ENCODE assay signal across 7 mouse cellular contexts in the genomic region with DNA sequence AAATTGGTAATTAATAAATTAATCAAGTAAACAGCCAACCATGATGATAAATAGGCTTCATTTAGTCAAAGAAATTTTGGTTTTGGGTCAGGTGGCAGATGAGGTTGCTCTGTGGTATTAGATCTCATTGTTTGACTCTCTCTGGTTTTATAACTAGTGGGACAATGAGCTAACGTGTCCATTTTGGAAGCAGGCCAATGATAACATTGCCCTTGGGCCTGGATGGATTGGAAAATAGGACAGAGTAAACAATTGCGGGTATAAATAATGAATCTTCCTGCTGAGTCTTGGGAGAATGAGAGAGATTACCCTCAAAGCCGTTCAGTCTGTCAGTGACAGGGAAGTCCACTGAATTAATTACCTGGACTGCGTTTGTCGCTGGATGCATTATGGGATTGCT. TPM values are rescaled to one million over a fixed set of nuclear protein-coding genes. Genes with fewer than 3 reads are reported as not detected.
DNase-seq lines count a peak whose midpoint lies in the region; ATAC-seq and TF ChIP-seq lines count a peak whose summit lies in the region.

No protein-coding gene starts in this region.

- WGBS in lung, embryonic 14.5 days = 34% methylated on average over 5 of the region's 5 CpGs
- 47% methylated on average over 5 of the region's 5 CpGs for WGBS in forebrain, embryonic 16.5 days

- no peaks in the 10 kb centered on the region for H3K27me3 ChIP-seq in lung, embryonic 14.5 days (ENCODE audit: insufficient read depth, low read length)
- H3K27me3 ChIP-seq in forebrain, embryonic 16.5 days (replicated peaks; ENCODE audit: control insufficient read depth, insufficient read depth, low read length) = no peaks in the 10 kb centered on the region

- peaks cover 5% of the 10 kb centered on the region; the same call in 1 of the 2 replicates for H3K4me1 ChIP-seq in lung, embryonic 14.5 days (ENCODE audit: insufficient read depth)
- H3K4me1 ChIP-seq in forebrain, embryonic 16.5 days (replicated peaks; ENCODE audit: control insufficient read depth, insufficient read depth, low read length) = peaks cover 9% of the 10 kb centered on the region

- no peaks in the 10 kb centered on the region for H3K9me3 ChIP-seq in lung, embryonic 14.5 days (ENCODE audit: low read depth, low read length)
- H3K9me3 ChIP-seq in forebrain, embryonic 16.5 days (ENCODE audit: control insufficient read depth, low read length) = no peaks in the 10 kb centered on the region

- no peak overlapping the region for H3K4me3 ChIP-seq in layer of hippocampus, adult 2 months
- H3K4me3 ChIP-seq in lung, embryonic 14.5 days (ENCODE audit: low read depth, low read length) = no peak overlapping the region
- no peak overlapping the region for H3K4me3 ChIP-seq in forebrain, embryonic 16.5 days (replicated peaks; ENCODE audit: low read length)

- H3K36me3 ChIP-seq in lung, embryonic 14.5 days (ENCODE audit: insufficient read depth) = no peaks in the 10 kb centered on the region
- no peaks in the 10 kb centered on the region for H3K36me3 ChIP-seq in forebrain, embryonic 16.5 days (ENCODE audit: control insufficient read depth, insufficient read depth)

- no peak overlapping the region for H3K4me2 ChIP-seq in lung, embryonic 14.5 days
- H3K4me2 ChIP-seq in forebrain, embryonic 16.5 days (ENCODE audit: low read length) = no peak overlapping the region

- no peak for DNase-seq in layer of hippocampus, adult 2 months (ENCODE audit: low spot score in 2 of 2)
- no peak for DNase-seq in layer of hippocampus, adult 8-10 months (ENCODE audit: low spot score in 2 of 2)
- DNase-seq in adipocyte (ENCODE audit: low spot score) = peak; percentile 94
- DNase-seq in cerebellum, postnatal 14 days = peak; percentile 27 to 31
- DNase-seq in lung, embryonic 14.5 days = peak; percentile 76
- no peak for DNase-seq in testis, postnatal 10 days (ENCODE audit: low spot score)

- TF ChIP-seq CTCF in layer of hippocampus, adult 2 months (conservative IDR thresholded peaks at IDR 0.05) = no peak
- no peak for TF ChIP-seq CTCF in lung, embryonic 14.5 days (IDR thresholded peaks at IDR 0.05; ENCODE audit: low read depth)

- H3K9ac ChIP-seq in lung, embryonic 14.5 days = no peak overlapping the region
- no peak overlapping the region for H3K9ac ChIP-seq in forebrain, embryonic 16.5 days (replicated peaks; ENCODE audit: low read depth, low read length)

- no peak for ATAC-seq in lung, embryonic 14.5 days (ENCODE audit: insufficient read depth)
- ATAC-seq in forebrain, embryonic 16.5 days = no peak

- H3K27ac ChIP-seq in layer of hippocampus, adult 2 months = peak overlapping the region; percentile 1; the same call in 1 of the 2 replicates
- no peak overlapping the region for H3K27ac ChIP-seq in lung, embryonic 14.5 days (ENCODE audit: low read depth)
- H3K27ac ChIP-seq in forebrain, embryonic 16.5 days (ENCODE audit: low read length) = no peak overlapping the region

RNA-seq across cellular contexts. Expression of gene Fam222b, which starts 26.7 kb away (rescaled TPM):
- total RNA-seq in layer of hippocampus, adult 2 months (2021) = 10 to 100 TPM; 29.5 to 30.3 TPM
- total RNA-seq in layer of hippocampus, adult 8-10 months (2022) = 10 to 100 TPM; 27.4 to 30.0 (median 28.1) TPM
- polyA plus RNA-seq in lung, embryonic 14.5 days (2014; fragmentation: Nextera tagmentation; extraction: Ambion mirVana) = 17.8 and 17.9 TPM in 2 replicates
- polyA plus RNA-seq in forebrain, embryonic 16.5 days (2015; fragmentation: Nextera tagmentation; extraction: Ambion mirVana) = 18.8 and 21.1 TPM in 2 replicates

RNA-seq across cellular contexts. Expression of gene Eral1, which starts 41.0 kb away (rescaled TPM):
- total RNA-seq in layer of hippocampus, adult 2 months (2021) = 10 to 100 TPM; 19.5 to 20.1 TPM
- total RNA-seq in layer of hippocampus, adult 8-10 months (2022) = 10 to 100 TPM; 15.8 to 21.7 (median 21.2) TPM
- 37.5 and 38.5 TPM in 2 replicates for polyA plus RNA-seq in lung, embryonic 14.5 days (2014; fragmentation: Nextera tagmentation; extraction: Ambion mirVana)
- 34.2 and 34.3 TPM in 2 replicates for polyA plus RNA-seq in forebrain, embryonic 16.5 days (2015; fragmentation: Nextera tagmentation; extraction: Ambion mirVana)

RNA-seq across cellular contexts. Expression of gene Traf4, which starts 44.2 kb away (rescaled TPM):
- 10 to 100 TPM; 11.1 to 13.3 TPM for total RNA-seq in layer of hippocampus, adult 2 months (2021)
- total RNA-seq in layer of hippocampus, adult 8-10 months (2022) = 10 to 100 TPM in 3 of 4 experiments, 1 to 10 TPM in 1; 9.2 to 11.1 (median 10.4) TPM
- 73.8 and 75.6 TPM in 2 replicates for polyA plus RNA-seq in lung, embryonic 14.5 days (2014; fragmentation: Nextera tagmentation; extraction: Ambion mirVana)
- polyA plus RNA-seq in forebrain, embryonic 16.5 days (2015; fragmentation: Nextera tagmentation; extraction: Ambion mirVana) = 122 and 124 TPM in 2 replicates

RNA-seq across cellular contexts. Expression of gene Nek8, which starts 55.3 kb away (rescaled TPM):
- 1 to 10 TPM; 2.6 to 3.3 TPM for total RNA-seq in layer of hippocampus, adult 2 months (2021)
- 1 to 10 TPM; 3.0 to 3.5 (median 3.3) TPM for total RNA-seq in layer of hippocampus, adult 8-10 months (2022)
- polyA plus RNA-seq in lung, embryonic 14.5 days (2014; fragmentation: Nextera tagmentation; extraction: Ambion mirVana) = 15.3 and 17.2 TPM in 2 replicates
- 5.1 and 6.0 TPM in 2 replicates for polyA plus RNA-seq in forebrain, embryonic 16.5 days (2015; fragmentation: Nextera tagmentation; extraction: Ambion mirVana)

RNA-seq across cellular contexts. Expression of gene Tlcd1, which starts 55.3 kb away (rescaled TPM):
- 10 to 100 TPM; 21.1 to 24.3 TPM for total RNA-seq in layer of hippocampus, adult 2 months (2021)
- total RNA-seq in layer of hippocampus, adult 8-10 months (2022) = 10 to 100 TPM; 16.6 to 24.8 (median 23.8) TPM
- polyA plus RNA-seq in lung, embryonic 14.5 days (2014; fragmentation: Nextera tagmentation; extraction: Ambion mirVana) = 19.2 and 21.6 TPM in 2 replicates
- 5.4 and 6.5 TPM in 2 replicates for polyA plus RNA-seq in forebrain, embryonic 16.5 days (2015; fragmentation: Nextera tagmentation; extraction: Ambion mirVana)

Comparison
In these comparisons a context has a peak if more than half of its experiments do, and no peak if none do; other contexts are left out.
1. DNase-seq: peak in adipocyte (single experiment), cerebellum, postnatal 14 days (2 of 2) and lung, embryonic 14.5 days (single experiment); none in layer of hippocampus, adult 2 months (0 of 2), layer of hippocampus, adult 8-10 months (0 of 2) and testis, postnatal 10 days (single experiment).